8 mouse cellular contexts compared by ENCODE assay signal in genomic region chr3:93447138-93447841, GRCm38 (mm10). TPM values are rescaled to one million over a fixed set of nuclear protein-coding genes. Genes with fewer than 3 reads are reported as not detected.
DNase-seq lines count a peak whose midpoint lies in the region; ATAC-seq lines count a peak whose summit lies in the region.

No protein-coding gene starts in this region.

- peak overlapping the region; percentile 63 for H3K9ac ChIP-seq in hindbrain, embryonic 13.5 days
- peak overlapping the region; percentile 65 for H3K9ac ChIP-seq in lung, embryonic 16.5 days (ENCODE audit: low read length)

- peak; percentile 57 for ATAC-seq in hindbrain, embryonic 13.5 days (ENCODE audit: low FRiP score)
- peak; percentile 67 for ATAC-seq in lung, embryonic 16.5 days (ENCODE audit: low read depth)
- ATAC-seq in monocyte, adult 5-6 weeks (replicated peaks; ENCODE audit: insufficient number of reproducible peaks, low FRiP score, low TSS enrichment, poor library complexity, severe bottlenecking): no peak

- under 1% methylated on average over 59 of the region's 59 CpGs for WGBS in hindbrain, embryonic 13.5 days
- under 1% methylated on average over 59 of the region's 59 CpGs for WGBS in lung, embryonic 16.5 days

- no peak overlapping the region for H3K27ac ChIP-seq in hindbrain, embryonic 13.5 days
- H3K27ac ChIP-seq in lung, embryonic 16.5 days (ENCODE audit: low read length): peak overlapping the region; percentile 73

- H3K9me3 ChIP-seq in hindbrain, embryonic 13.5 days: no peaks in the 10 kb centered on the region
- H3K9me3 ChIP-seq in lung, embryonic 16.5 days (ENCODE audit: control insufficient read depth, low read length): no peaks in the 10 kb centered on the region; the same call in 1 of the 2 replicates

- H3K4me2 ChIP-seq in hindbrain, embryonic 13.5 days: peak overlapping the region; percentile 94
- H3K4me2 ChIP-seq in lung, embryonic 16.5 days (ENCODE audit: low read depth, low read length): peak overlapping the region; percentile 96

- peak overlapping the region; percentile 62 for H3K4me3 ChIP-seq in hindbrain, embryonic 13.5 days
- H3K4me3 ChIP-seq in lung, embryonic 16.5 days (ENCODE audit: low read length): peak overlapping the region; percentile 65

- peaks cover 59% of the 10 kb centered on the region for H3K27me3 ChIP-seq in hindbrain, embryonic 13.5 days
- peaks cover 15% of the 10 kb centered on the region for H3K27me3 ChIP-seq in lung, embryonic 16.5 days (ENCODE audit: control insufficient read depth, insufficient read depth, low read depth, low read length)

- peak; percentile 93 for DNase-seq in ES-CJ7 (ENCODE audit: low read depth, low spot score)
- peak; percentile 38 to 44 for DNase-seq in cerebellum, adult 18-20 months
- DNase-seq in forelimb bud, embryonic 11.5 days (ENCODE audit: low read depth, low spot score): peak; percentile 63
- DNase-seq in layer of hippocampus, postnatal 14 days (ENCODE audit: low spot score in 2 of 2): peak; percentile 43 to 50
- peak; percentile 67 for DNase-seq in ovary, postnatal 36 days (ENCODE audit: low spot score)

- H3K36me3 ChIP-seq in hindbrain, embryonic 13.5 days: no peaks in the 10 kb centered on the region
- no peaks in the 10 kb centered on the region for H3K36me3 ChIP-seq in lung, embryonic 16.5 days (ENCODE audit: control insufficient read depth, insufficient read depth, low read length)

- peaks cover 41% of the 10 kb centered on the region for H3K4me1 ChIP-seq in hindbrain, embryonic 13.5 days (replicated peaks)
- peaks cover 23% of the 10 kb centered on the region for H3K4me1 ChIP-seq in lung, embryonic 16.5 days (replicated peaks; ENCODE audit: control insufficient read depth, insufficient read depth, low read length)

RNA-seq across cellular contexts. Expression of gene Tchh, which starts 5.2 kb away (rescaled TPM):
- polyA plus RNA-seq in hindbrain, embryonic 13.5 days (2015; fragmentation: Nextera tagmentation; extraction: Ambion mirVana): 0.95 and 1.2 TPM in 2 replicates
- 1 to 10 TPM in 1 of 2 experiments, under 1 TPM in 1; 0.90 to 1.0 TPM for total RNA-seq in layer of hippocampus, postnatal 14 days (2021)
- 4.8 and 4.9 TPM in 2 replicates for polyA plus RNA-seq in lung, embryonic 16.5 days (2015; fragmentation: Nextera tagmentation; extraction: Ambion mirVana)
- 0.29 to 0.32 TPM in 2 of 3 replicates, not detected in the other for total RNA-seq in monocyte, adult 5-6 weeks (2017)

RNA-seq across cellular contexts. Expression of gene Tchhl1, which starts 21.3 kb away (rescaled TPM):
- not detected in 2 replicates for polyA plus RNA-seq in hindbrain, embryonic 13.5 days (2015; fragmentation: Nextera tagmentation; extraction: Ambion mirVana)
- total RNA-seq in layer of hippocampus, postnatal 14 days (2021): not detected
- polyA plus RNA-seq in lung, embryonic 16.5 days (2015; fragmentation: Nextera tagmentation; extraction: Ambion mirVana): not detected in 2 replicates
- not detected in 3 replicates for total RNA-seq in monocyte, adult 5-6 weeks (2017)

RNA-seq across cellular contexts. Expression of gene Rptn, which starts 53.8 kb away (rescaled TPM):
- not detected in 2 replicates for polyA plus RNA-seq in hindbrain, embryonic 13.5 days (2015; fragmentation: Nextera tagmentation; extraction: Ambion mirVana)
- total RNA-seq in layer of hippocampus, postnatal 14 days (2021): not detected
- 0.10 TPM in 1 of 2 replicates, not detected in the other for polyA plus RNA-seq in lung, embryonic 16.5 days (2015; fragmentation: Nextera tagmentation; extraction: Ambion mirVana)
- not detected in 3 replicates for total RNA-seq in monocyte, adult 5-6 weeks (2017)

Comparison
In these comparisons a context has a peak if more than half of its experiments do, and no peak if none do; other contexts are left out.
1. DNase-seq: peak in every context shown above with its lines; median percentile 93 in ES-CJ7; 67 in ovary, postnatal 36 days; 63 in forelimb bud, embryonic 11.5 days; 46 in layer of hippocampus, postnatal 14 days; 41 in cerebellum, adult 18-20 months.